Mouse (Mus musculus) midbrain, embryonic 12.5 days (tissue): ENCODE measurements at regions not wholly inside any gene's neighbourhood (a gene's known extent, or its start where the extent isn't known, plus 50 kb on each side); places are given as distances from the start of the nearest gene placed in this dataset.

Experiments
- ATAC-seq: fragments of 200-750 bp; cut with Nextera tagmentation; 2 replicates; pipeline ENCODE4 v1.8.0; 2017; ENCODE audit warnings: low read depth, moderate TSS enrichment, moderate library complexity; ENCODE audit not compliant: low FRiP score
- H3K27ac ChIP-seq: fragments of 300-500 bp; sonication (generic); replicated peaks from 2 replicates; pipeline ENCODE4 v1.5.1; 2016; ENCODE audit warnings: mild to moderate bottlenecking
- H3K27me3 ChIP-seq: fragments of 300-500 bp; sonication (generic); 2 replicates; pipeline ENCODE4 v1.6.1; 2016; ENCODE audit warnings: mild to moderate bottlenecking
- H3K36me3 ChIP-seq: fragments of 300-500 bp; sonication (generic); 2 replicates; pipeline ENCODE4 v1.6.1; 2016
- H3K4me1 ChIP-seq: fragments of 300-500 bp; sonication (generic); 2 replicates; pipeline ENCODE4 v1.6.1; 2016
- H3K4me2 ChIP-seq: fragments of 300-500 bp; sonication (generic); replicated peaks from 2 replicates; pipeline ENCODE4 v1.6.1; 2016; ENCODE audit warnings: mild to moderate bottlenecking, moderate library complexity
- H3K4me3 ChIP-seq: fragments of 300-500 bp; sonication (generic); 2 replicates; pipeline ENCODE4 v1.5.1; 2016; ENCODE audit warnings: mild to moderate bottlenecking
- H3K9ac ChIP-seq: fragments of 300-500 bp; sonication (generic); replicated peaks from 2 replicates; pipeline ENCODE4 v1.6.1; 2016; ENCODE audit warnings: mild to moderate bottlenecking, moderate library complexity
- H3K9me3 ChIP-seq: fragments of 300-500 bp; sonication (generic); 2 replicates; pipeline ENCODE4 v1.6.1; 2016; ENCODE audit warnings: mild to moderate bottlenecking
- WGBS: fragments of 180-500 bp; shearing (Covaris S2); methylation state at CpG from one replicate; pipeline ENCODE4 v1.1.7; 2016; 5-methylcytosine and 5-hydroxymethylcytosine counted together

DNA sequence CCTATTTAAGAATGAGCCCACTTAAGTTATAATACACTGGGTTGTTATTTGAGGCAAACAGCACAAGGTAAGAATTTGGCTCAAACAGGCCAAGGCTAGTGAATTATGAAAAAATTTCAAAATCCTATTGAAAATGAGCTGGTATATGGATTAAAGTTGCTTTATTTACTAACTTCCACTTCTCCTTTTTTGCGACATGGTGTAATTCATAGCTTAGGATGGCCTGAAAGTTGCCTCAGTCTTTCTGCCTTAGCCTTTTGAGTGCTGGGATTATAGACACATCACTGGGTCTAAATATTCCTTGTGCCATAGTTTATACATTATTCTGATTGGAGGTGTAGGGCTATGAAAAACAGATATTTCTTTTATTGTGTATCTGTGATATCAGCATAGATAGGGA lies 81.9 kb downstream of the Edem1 start:
- no peak for ATAC-seq
- no peak overlapping the region for H3K9ac ChIP-seq
- H3K4me1 ChIP-seq, result no peaks in the 10 kb centered on the region
- no peak overlapping the region for H3K4me2 ChIP-seq
- H3K27me3 ChIP-seq, result no peaks in the 10 kb centered on the region
- no peaks in the 10 kb centered on the region for H3K36me3 ChIP-seq
- no peak overlapping the region for H3K27ac ChIP-seq
- WGBS, result 76% methylated on average over 1 of the region's 1 CpGs
- no peak overlapping the region for H3K4me3 ChIP-seq
- no peaks in the 10 kb centered on the region for H3K9me3 ChIP-seq

DNA sequence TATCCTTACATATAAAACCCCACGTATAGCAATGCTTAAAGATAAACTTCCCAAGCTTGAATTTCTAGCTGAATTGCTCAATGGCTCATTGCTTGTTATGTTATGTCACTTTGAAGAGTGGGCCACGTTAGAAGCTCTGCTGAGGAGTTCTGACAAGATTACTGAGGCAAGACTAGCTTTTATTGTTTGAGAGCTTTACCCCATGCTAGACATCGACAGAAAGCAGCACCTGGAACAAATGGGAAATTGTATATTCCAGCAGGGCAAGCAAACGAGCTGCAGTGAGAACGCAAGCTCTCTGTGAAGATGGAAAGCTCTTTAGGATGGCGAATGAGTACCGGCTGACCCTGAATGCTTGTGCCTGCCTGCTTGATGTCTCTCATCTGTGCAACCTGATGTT lies 84.1 kb downstream of the Edem1 start:
- H3K9me3 ChIP-seq, result no peaks in the 10 kb centered on the region
- H3K36me3 ChIP-seq, result no peaks in the 10 kb centered on the region
- no peak overlapping the region for H3K9ac ChIP-seq
- H3K27me3 ChIP-seq, result no peaks in the 10 kb centered on the region
- no peaks in the 10 kb centered on the region for H3K4me1 ChIP-seq
- H3K27ac ChIP-seq, result no peak overlapping the region
- H3K4me2 ChIP-seq, result no peak overlapping the region
- ATAC-seq, result no peak
- WGBS, result 53% methylated on average over 7 of the region's 7 CpGs
- no peak overlapping the region for H3K4me3 ChIP-seq

DNA sequence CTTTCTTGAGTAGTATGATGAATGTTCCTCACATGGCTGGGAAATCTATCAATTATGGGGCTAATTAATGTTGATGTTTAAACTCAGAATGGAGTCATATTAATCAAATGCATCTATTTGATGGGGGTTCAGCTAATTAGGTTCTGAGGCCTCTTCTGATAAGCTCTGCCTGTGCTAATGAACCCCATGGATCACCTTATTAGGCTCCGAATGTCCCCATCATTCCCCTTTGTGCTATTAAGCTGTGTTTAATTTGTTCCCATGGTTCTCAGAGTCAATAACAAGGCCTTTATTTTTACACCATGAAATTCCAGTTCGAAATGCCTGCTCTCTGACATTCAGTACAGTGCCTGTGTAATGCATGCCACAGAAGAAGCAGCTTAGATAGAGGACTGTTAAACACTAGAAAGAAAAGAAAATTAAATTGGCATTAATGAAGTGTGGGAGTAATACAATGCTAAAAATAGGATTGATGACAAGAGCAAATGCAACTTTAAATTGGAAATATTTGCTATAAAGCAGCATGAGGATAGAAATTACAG lies 91.0 kb downstream of the Edem1 start:
- WGBS, result 59% methylated on average over 2 of the region's 2 CpGs
- H3K4me1 ChIP-seq, result 0 out of 2 replicates have a peak, but pooled peaks cover 4% of the 10 kb centered on the region
- no peaks in the 10 kb centered on the region for H3K27me3 ChIP-seq
- peak; percentile 65; the same call in 1 of the 2 replicates for ATAC-seq
- no peak overlapping the region for H3K4me2 ChIP-seq
- H3K27ac ChIP-seq, result no peak overlapping the region
- H3K9ac ChIP-seq, result no peak overlapping the region
- H3K36me3 ChIP-seq, result no peaks in the 10 kb centered on the region
- no peak overlapping the region for H3K4me3 ChIP-seq
- no peaks in the 10 kb centered on the region for H3K9me3 ChIP-seq

DNA sequence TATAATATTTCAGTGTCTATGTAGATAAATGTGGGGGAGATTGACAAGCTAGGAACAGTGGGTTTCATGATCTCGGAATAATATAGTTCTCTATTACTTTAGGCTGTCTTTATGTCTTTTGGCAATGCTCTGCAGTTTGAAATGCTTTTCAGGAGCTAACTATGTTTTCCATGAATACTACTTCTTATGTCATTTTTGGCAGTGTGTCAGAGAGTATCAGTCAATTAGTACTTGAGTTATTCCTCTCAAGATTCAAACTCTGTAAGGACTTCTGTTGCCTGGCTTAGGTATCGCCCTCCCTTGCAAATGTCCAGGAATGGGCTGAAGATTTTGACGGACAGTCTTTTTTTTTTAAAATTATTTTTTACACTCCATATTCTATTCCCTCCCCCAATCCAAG lies 92.7 kb downstream of the Edem1 start:
- H3K36me3 ChIP-seq, result no peaks in the 10 kb centered on the region
- ATAC-seq, result no peak
- H3K4me2 ChIP-seq, result no peak overlapping the region
- no peaks in the 10 kb centered on the region for H3K9me3 ChIP-seq
- 95% methylated on average over 3 of the region's 3 CpGs for WGBS
- H3K27me3 ChIP-seq, result no peaks in the 10 kb centered on the region
- 0 out of 2 replicates have a peak, but pooled peaks cover 4% of the 10 kb centered on the region for H3K4me1 ChIP-seq
- H3K9ac ChIP-seq, result no peak overlapping the region
- no peak overlapping the region for H3K27ac ChIP-seq
- no peak overlapping the region for H3K4me3 ChIP-seq

DNA sequence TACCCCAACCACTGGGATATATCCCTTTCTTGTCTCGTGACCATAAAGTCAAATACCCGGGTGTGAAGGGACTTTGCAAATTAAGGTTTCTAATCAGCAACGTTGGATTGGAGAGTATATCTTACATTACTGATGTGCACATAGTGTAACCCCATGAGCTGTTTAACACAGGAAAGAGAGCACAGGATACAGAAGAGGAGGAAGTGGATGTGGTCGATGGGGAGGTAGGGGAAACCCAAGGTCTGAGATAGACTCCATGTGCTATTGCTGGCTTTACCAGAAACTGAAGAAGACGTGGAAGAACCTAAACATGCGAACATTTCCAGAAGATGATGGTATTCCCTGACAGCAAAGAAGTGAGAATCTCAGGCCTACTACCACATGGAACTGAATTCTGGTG lies 94.1 kb downstream of the Edem1 start:
- H3K36me3 ChIP-seq, result no peaks in the 10 kb centered on the region
- H3K4me1 ChIP-seq, result 0 out of 2 replicates have a peak, but pooled peaks cover 4% of the 10 kb centered on the region
- H3K4me3 ChIP-seq, result no peak overlapping the region
- no peak overlapping the region for H3K4me2 ChIP-seq
- ATAC-seq, result no peak
- H3K27me3 ChIP-seq, result no peaks in the 10 kb centered on the region
- WGBS, result 87% methylated on average over 6 of the region's 6 CpGs
- no peak overlapping the region for H3K9ac ChIP-seq
- H3K9me3 ChIP-seq, result no peaks in the 10 kb centered on the region
- no peak overlapping the region for H3K27ac ChIP-seq

DNA sequence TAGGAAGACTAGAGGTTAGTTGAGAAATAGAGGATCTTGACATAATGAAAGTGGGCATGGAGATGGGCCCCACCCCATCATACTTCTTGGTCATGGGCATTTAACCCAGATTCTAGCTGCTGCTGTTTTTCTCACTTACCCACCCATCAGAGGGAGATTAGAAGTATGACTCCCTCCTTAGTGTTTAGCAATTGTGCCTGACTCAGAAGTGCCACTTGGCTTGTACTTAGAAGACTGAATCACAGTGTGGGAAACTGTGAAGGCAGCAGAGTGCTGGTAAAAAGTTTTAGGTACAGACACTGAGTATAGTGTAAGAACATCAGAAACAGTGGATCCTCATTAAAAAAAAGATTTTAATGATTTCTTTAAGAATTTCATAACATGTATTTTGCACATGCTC lies 100.5 kb downstream of the Edem1 start:
- Histone ChIP-seq H3K27me3 (no peaks in the 10 kb centered on the region), H3K9me3 (no peaks in the 10 kb centered on the region), H3K4me2 (no peak overlapping the region), H3K4me1 (no peaks in the 10 kb centered on the region), H3K9ac (no peak overlapping the region), H3K4me3 (no peak overlapping the region), H3K27ac (no peak overlapping the region), H3K36me3 (no peaks in the 10 kb centered on the region)
- no peak for ATAC-seq

DNA sequence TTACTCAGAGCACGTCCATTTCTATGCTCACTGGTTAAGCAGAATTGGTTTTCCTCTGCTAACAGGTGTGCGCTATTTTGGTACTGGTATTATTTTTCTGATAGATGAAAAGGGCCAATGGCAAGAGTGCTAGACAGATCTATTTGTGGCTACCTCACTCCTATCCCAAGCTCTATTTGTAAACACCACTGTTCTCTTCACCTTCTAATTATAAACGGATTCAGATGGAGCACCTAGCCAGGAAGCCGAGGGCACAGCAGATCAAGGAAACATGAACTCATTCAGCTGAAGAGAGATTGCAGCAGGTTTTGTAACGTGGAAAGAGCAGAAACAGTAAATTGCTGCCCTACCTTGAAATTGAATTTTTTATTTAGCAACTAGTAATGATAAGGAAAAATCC lies 110.2 kb downstream of the Edem1 start:
- no peak overlapping the region for H3K4me2 ChIP-seq
- no peaks in the 10 kb centered on the region for H3K9me3 ChIP-seq
- no peak overlapping the region for H3K9ac ChIP-seq
- no peaks in the 10 kb centered on the region for H3K27me3 ChIP-seq
- H3K27ac ChIP-seq, result no peak overlapping the region
- H3K36me3 ChIP-seq, result no peaks in the 10 kb centered on the region
- no peak for ATAC-seq
- H3K4me3 ChIP-seq, result no peak overlapping the region
- H3K4me1 ChIP-seq, result no peaks in the 10 kb centered on the region
- 87% methylated on average over 5 of the region's 5 CpGs for whole genome bisulfite sequencing

DNA sequence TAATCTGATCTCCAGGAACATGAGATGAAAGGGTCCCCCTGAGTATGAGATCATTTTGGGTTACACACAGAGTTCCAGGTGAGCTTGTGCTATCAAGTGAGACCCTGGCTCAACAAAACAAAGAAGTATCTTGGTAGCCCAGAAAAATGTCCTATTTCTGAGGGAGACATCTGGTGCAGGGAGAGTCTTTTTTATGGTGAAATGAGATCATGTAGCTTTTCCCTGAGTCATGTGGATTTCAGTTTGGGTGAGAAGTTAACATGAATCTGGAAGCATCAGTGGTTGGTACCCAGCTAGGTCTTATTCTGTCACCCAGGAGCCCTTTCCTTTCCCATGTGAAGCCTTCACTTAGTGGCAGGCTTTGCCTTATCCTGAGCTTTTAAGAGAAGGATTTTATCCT lies 113.8 kb downstream of the Edem1 start:
- ATAC-seq, result no peak
- no peak overlapping the region for H3K4me2 ChIP-seq

DNA sequence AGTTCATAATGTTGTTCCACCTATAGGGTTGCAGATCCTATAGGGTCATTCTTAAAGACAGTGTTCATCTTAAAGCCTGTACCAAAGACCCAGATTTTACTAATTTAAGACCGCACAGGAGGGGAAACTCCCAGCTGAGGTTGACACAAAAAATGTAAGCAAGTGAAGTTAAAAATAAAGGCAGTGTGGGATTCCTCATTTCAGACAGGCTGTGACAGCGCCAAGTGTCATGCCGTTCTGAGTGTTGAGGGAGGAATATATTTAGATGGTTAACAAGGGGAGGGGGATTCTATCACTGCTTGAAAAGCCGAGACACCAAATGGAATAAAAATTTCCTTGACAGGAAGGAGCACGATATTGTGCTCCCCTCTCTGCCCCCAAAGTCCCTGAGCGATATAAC lies 123.9 kb downstream of the Edem1 start:
- Histone ChIP-seq H3K4me3 (no peak overlapping the region), H3K27me3 (no peaks in the 10 kb centered on the region), H3K27ac (no peak overlapping the region), H3K9ac (no peak overlapping the region), H3K4me1 (no peaks in the 10 kb centered on the region), H3K4me2 (no peak overlapping the region), H3K9me3 (no peaks in the 10 kb centered on the region), H3K36me3 (no peaks in the 10 kb centered on the region)
- 90% methylated on average over 6 of the region's 6 CpGs for WGBS
- no peak for ATAC-seq

More for the DNA sequence above, 113.8 kb downstream of the Edem1 start:
- no peaks in the 10 kb centered on the region for H3K27me3 ChIP-seq
- H3K4me1 ChIP-seq, result no peaks in the 10 kb centered on the region
- no peak overlapping the region for H3K4me3 ChIP-seq
- H3K27ac ChIP-seq, result no peak overlapping the region
- H3K9ac ChIP-seq, result no peak overlapping the region
- H3K36me3 ChIP-seq, result no peaks in the 10 kb centered on the region
- H3K9me3 ChIP-seq, result no peaks in the 10 kb centered on the region

DNA sequence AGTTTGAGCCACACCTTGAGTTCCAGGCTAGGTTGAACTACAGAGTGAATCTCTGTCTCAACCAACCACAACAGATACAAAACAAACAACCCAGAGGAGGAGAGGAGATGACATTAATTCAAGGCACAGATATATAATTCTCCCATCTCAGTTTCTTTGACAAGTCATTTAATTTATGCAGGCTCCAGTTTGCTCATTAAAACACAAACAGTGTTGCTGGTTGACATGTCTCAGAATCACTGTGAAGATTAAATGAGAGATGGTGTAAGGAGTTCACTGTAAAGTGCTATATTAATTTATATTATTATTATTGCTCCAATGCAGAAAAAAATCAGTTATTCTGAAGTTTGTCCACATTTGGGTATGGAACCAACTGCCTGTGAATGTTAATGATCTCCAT lies 134.4 kb downstream of the Edem1 start:
- Histone ChIP-seq H3K27ac (no peak overlapping the region), H3K4me2 (no peak overlapping the region), H3K4me1 (no peaks in the 10 kb centered on the region), H3K4me3 (no peak overlapping the region), H3K27me3 (no peaks in the 10 kb centered on the region), H3K36me3 (no peaks in the 10 kb centered on the region), H3K9ac (no peak overlapping the region), H3K9me3 (no peaks in the 10 kb centered on the region)
- ATAC-seq, result no peak

DNA sequence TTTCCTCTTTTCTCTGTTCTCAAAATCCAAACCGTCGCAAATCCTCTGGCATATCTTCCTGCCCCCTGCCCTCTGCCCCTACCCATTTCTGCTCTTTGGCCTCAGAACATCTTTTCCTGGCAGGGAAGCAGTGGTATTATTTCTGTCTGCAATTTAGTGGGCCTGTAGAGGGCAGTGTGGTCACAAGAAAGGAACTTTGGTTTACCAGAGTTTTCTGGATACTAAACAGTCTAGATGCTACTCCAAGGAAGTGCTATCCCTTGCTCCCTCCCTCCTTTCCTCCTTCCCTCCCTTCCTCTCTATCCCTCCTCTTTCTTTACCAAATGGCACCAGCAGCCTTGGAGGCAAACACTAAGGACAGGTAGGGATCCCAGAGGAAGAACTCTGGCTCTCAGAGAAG lies 134.9 kb downstream of the Edem1 start:
- no peak overlapping the region for H3K9ac ChIP-seq
- H3K9me3 ChIP-seq, result no peaks in the 10 kb centered on the region
- WGBS, result 18% methylated on average over 2 of the region's 2 CpGs
- H3K4me1 ChIP-seq, result no peaks in the 10 kb centered on the region
- no peak overlapping the region for H3K4me3 ChIP-seq
- H3K4me2 ChIP-seq, result no peak overlapping the region
- H3K27me3 ChIP-seq, result no peaks in the 10 kb centered on the region
- H3K36me3 ChIP-seq, result no peaks in the 10 kb centered on the region
- peak; percentile 75 for ATAC-seq
- no peak overlapping the region for H3K27ac ChIP-seq

DNA sequence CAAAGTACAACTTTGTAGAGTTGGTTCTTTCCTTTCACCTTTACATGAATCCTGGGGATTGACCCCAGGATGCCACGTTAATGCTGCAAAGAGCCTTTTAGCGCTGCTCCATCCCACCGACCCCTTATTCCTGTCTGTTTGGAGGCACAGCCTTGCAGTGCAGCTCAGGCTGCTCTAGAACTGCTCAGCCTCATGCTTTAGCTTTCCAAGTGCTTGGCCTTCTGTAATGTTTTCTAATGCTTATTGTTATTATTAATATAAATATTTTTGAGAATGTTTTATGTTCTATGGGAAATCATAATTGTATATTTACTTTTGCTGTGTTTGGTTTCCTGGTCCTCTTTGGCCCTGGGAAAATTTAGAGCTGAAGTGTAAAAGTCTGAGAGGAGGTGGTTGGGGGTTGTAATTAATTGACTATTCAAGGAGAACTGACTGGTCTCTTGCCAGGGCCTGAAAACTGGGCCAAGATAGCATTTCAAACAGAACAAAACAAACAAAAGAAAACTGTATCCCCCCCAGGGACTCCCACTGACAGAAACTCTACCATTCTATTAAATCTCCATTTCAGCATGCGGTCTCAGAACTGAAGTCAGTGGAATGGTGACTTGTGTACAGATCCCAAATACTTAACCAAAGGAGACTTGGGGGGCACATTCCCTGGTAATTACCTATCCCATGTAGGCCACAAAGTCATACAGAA lies 141.2 kb downstream of the Edem1 start:
- Histone ChIP-seq H3K9ac (no peak overlapping the region), H3K4me2 (no peak overlapping the region), H3K4me1 (no peaks in the 10 kb centered on the region), H3K27me3 (no peaks in the 10 kb centered on the region), H3K9me3 (no peaks in the 10 kb centered on the region), H3K27ac (no peak overlapping the region), H3K36me3 (no peaks in the 10 kb centered on the region), H3K4me3 (no peak overlapping the region)
- no peak for ATAC-seq
- WGBS, result 44% methylated on average over 4 of the region's 4 CpGs
